Mouse (Mus musculus): ENCODE measurements around the gene Ky. TPM values are rescaled to one million over a fixed set of nuclear protein-coding genes. Genes with fewer than 3 reads are reported as not detected.

Gene Ky
- 0.46 and 0.76 TPM in 2 replicates for polyA plus RNA-seq (2021; fragmentation: Nextera tagmentation)
- long read RNA-seq, experiment 1, full-length matches to known transcripts: 2 of 4 reads
- long read RNA-seq, experiment 1, partial matches to known transcripts: 0 of 4 reads
- long read RNA-seq, experiment 1, other reads (novel, unspliced or antisense): 2 of 4 reads
- long read RNA-seq, experiment 2, full-length matches to known transcripts: 1 of 2 reads
- long read RNA-seq, experiment 2, partial matches to known transcripts: 1 of 2 reads
- long read RNA-seq, experiment 2, other reads (novel, unspliced or antisense): 0 of 2 reads

DNA sequence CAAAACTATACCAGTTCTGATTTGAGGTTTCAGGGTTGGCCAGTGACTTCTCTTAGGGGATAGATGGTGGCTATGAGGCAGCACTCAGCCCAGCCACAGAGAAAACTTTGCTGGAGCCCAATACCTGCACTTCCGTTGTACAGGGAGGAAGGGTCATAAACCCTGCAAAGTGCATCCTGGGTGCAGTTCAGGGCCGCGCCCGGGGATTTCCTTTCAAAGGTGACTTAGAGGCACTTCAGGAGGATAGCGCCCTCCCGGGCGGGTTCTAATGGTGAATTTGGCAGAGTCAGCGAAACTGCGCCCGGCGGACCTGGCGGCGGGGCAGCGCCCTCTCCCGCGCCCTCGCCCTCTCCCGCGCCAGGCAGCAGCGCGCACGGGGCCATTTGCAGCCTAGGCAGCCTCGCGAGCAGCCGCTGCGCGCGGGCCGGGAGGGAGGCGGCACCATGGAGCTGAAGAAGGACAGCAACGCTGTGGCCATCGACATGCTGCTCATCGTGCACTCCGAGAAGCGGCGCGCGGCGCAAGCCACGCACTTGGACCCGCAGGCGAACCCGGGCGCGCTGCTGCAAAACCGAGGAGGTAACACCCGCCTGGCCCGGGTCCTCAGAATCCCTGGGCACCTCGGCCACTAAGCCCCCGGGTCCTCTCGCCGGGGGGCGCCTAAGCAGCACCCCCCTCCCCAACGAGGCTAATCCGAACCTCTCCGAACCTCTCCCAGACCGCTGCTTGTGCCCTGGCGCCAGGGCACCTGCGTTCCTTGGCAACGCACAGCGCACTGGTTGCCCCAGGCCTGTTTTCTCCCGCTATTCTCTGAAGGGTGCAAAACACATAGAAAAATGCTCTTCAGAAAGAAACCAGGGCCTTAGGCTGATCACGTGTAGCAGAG lies at the start of gene Ky:
TSS of gene Ky (plus strand) at position 51 of the 886 bp plus-strand sequence.

Other genes with a start within 250 kb of the Ky start
- gene Ephb1, start 151.1 kb upstream of the Ky start, polyA plus RNA-seq (2021; fragmentation: Nextera tagmentation): 9.6 and 10.6 TPM in 2 replicates
- gene Anapc13, start 120.5 kb downstream of the Ky start, polyA plus RNA-seq (2021; fragmentation: Nextera tagmentation): 351 and 386 TPM in 2 replicates
- gene Cep63, start 120.8 kb downstream of the Ky start, polyA plus RNA-seq (2021; fragmentation: Nextera tagmentation): 17.3 and 20.8 TPM in 2 replicates
- 4.6 and 5.7 TPM in 2 replicates for gene Amotl2, start 210.9 kb downstream of the Ky start, polyA plus RNA-seq (2021; fragmentation: Nextera tagmentation)

Measured in left cerebral cortex, adult 6 months (tissue).